Mouse (Mus musculus): ENCODE data around the gene Ppfibp1. TPM values are rescaled to one million over a fixed set of nuclear protein-coding genes. Genes with fewer than 3 reads are reported as not detected.
A peak's percentile ranks its signal among the peaks of the same experiment; 100 is the strongest.

Ppfibp1 gene
- polyA plus RNA-seq, 1 experiment from 2014 or later = 19.4 TPM

- WGBS = 89% methylated on average over 6 of the region's 6 CpGs
- no peak for ATAC-seq (replicated peaks)
- Histone ChIP-seq H3K4me1 (peaks cover 9% of the 10 kb centered on the region), H3K4me3 (no peak overlapping the region), H3K9ac (replicated peaks) (no peak overlapping the region), H3K27me3 (no peaks in the 10 kb centered on the region), H3K27ac (replicated peaks) (no peak overlapping the region), H3K4me2 (replicated peaks) (no peak overlapping the region), H3K9me3 (no peaks in the 10 kb centered on the region), H3K36me3 (peaks cover 28% of the 10 kb centered on the region)
Observed at GRCm38 (mm10) chr6:147064944-147065261, 176.6 kb downstream of the Ppfibp1 start.

DNA sequence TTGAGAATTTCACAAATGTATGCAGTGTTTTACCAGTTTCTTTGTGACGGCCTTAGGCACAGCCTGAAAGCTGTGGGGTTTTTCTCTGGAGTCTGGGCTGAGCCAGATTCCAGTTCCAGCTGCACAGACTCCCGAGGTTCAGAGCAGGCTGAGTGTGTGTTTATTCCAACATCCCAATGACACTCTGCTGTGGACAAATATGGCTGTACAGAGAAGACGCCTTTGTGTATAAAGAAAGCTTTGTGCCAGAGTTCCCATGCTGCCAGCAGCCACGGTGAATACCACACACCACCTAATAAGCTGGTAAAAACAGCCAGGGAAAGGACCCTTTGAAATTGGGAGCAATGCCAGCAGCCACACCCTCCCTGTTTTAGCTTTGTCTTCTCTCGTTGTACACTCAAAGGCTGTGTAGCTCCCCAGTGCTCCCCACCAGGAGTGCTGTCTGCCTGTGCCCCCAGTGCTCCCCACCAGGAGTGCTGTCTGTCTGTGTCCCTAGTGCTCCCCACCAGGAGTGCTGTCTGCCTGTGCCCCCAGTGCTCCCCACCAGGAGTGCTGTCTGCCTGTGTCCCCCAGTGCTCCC lies 187.6 kb downstream of the Ppfibp1 start:
- H3K9me3 ChIP-seq = no peaks in the 10 kb centered on the region
- no peaks in the 10 kb centered on the region for H3K27me3 ChIP-seq
- H3K4me3 ChIP-seq = no peak overlapping the region
- ATAC-seq (replicated peaks) = peak; percentile 87
- H3K4me1 ChIP-seq = peaks cover 9% of the 10 kb centered on the region
- 14% methylated on average over 5 of the region's 5 CpGs for WGBS
- peak overlapping the region; percentile 60 for H3K27ac ChIP-seq (replicated peaks)
- H3K9ac ChIP-seq (replicated peaks) = no peak overlapping the region
- H3K4me2 ChIP-seq (replicated peaks) = no peak overlapping the region
- peaks cover 3% of the 10 kb centered on the region; the same call in 1 of the 2 replicates for H3K36me3 ChIP-seq

DNA sequence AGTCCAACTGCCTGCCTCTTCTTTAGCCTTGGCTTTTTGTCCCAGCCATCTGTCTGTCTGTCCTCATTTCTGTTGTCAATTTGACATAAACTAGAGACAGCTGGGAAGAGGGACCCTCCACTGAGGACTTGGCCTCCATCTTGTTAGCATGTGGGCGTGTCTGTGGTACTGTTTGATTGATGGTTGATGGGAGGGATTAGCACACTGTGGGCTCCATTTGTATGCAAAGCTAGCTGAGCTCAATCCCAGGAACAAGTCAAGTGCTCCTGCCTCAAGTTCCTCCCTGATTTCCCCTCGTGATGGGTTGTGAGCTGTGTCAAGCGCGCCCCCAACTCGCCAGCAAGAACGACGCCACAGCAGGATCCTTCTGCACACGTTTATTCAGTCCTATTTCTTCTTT lies 188.6 kb downstream of the Ppfibp1 start:
- peaks cover 3% of the 10 kb centered on the region; the same call in 1 of the 2 replicates for H3K36me3 ChIP-seq
- ATAC-seq (replicated peaks) = peak; percentile 72
- no peak overlapping the region for H3K4me3 ChIP-seq
- H3K27me3 ChIP-seq = no peaks in the 10 kb centered on the region
- no peaks in the 10 kb centered on the region for H3K9me3 ChIP-seq
- 72% methylated on average over 8 of the region's 8 CpGs for WGBS
- no peak overlapping the region for H3K27ac ChIP-seq (replicated peaks)
- no peak overlapping the region for H3K4me2 ChIP-seq (replicated peaks)
- H3K9ac ChIP-seq (replicated peaks) = no peak overlapping the region
- H3K4me1 ChIP-seq = peaks cover 9% of the 10 kb centered on the region

- no peak for ATAC-seq (replicated peaks)
- Histone ChIP-seq H3K4me3 (no peak overlapping the region), H3K36me3 (no peaks in the 10 kb centered on the region), H3K9me3 (no peaks in the 10 kb centered on the region), H3K27ac (replicated peaks) (no peak overlapping the region), H3K4me2 (replicated peaks) (no peak overlapping the region), H3K4me1 (peaks cover 9% of the 10 kb centered on the region), H3K9ac (replicated peaks) (no peak overlapping the region), H3K27me3 (no peaks in the 10 kb centered on the region)
- WGBS = 96% methylated on average over 10 of the region's 10 CpGs
Observed at GRCm38 (mm10) chr6:147079919-147080318, 191.6 kb downstream of the Ppfibp1 start.

Other genes starting within 250 kb of the Ppfibp1 start
- 107 and 114 TPM in 2 replicates for gene Med21, start 245.9 kb upstream of the Ppfibp1 start, polyA plus RNA-seq (2015; fragmentation: Nextera tagmentation; extraction: Ambion mirVana)
- gene Tm7sf3, start 245.7 kb upstream of the Ppfibp1 start, polyA plus RNA-seq (2015; fragmentation: Nextera tagmentation; extraction: Ambion mirVana) = 31.9 and 32.7 TPM in 2 replicates
- 13.8 and 15.7 TPM in 2 replicates for gene Stk38l, start 163.5 kb upstream of the Ppfibp1 start, polyA plus RNA-seq (2015; fragmentation: Nextera tagmentation; extraction: Ambion mirVana)
- 2.6 and 2.7 TPM in 2 replicates for gene Arntl2, start 92.4 kb upstream of the Ppfibp1 start, polyA plus RNA-seq (2015; fragmentation: Nextera tagmentation; extraction: Ambion mirVana)
- gene Smco2, start 38.4 kb upstream of the Ppfibp1 start, polyA plus RNA-seq (2015; fragmentation: Nextera tagmentation; extraction: Ambion mirVana) = not detected in 2 replicates
- not detected in 2 replicates for gene 1700034J05Rik, start 65.9 kb downstream of the Ppfibp1 start, polyA plus RNA-seq (2015; fragmentation: Nextera tagmentation; extraction: Ambion mirVana)
- 0.66 and 0.75 TPM in 2 replicates for gene Rep15, start 144.1 kb downstream of the Ppfibp1 start, polyA plus RNA-seq (2015; fragmentation: Nextera tagmentation; extraction: Ambion mirVana)
- 82.5 and 88.5 TPM in 2 replicates for gene Mrps35, start 154.3 kb downstream of the Ppfibp1 start, polyA plus RNA-seq (2015; fragmentation: Nextera tagmentation; extraction: Ambion mirVana)
- 0.72 and 1.7 TPM in 2 replicates for gene Mansc4, start 198.5 kb downstream of the Ppfibp1 start, polyA plus RNA-seq (2015; fragmentation: Nextera tagmentation; extraction: Ambion mirVana)
- 6.0 and 6.4 TPM in 2 replicates for gene Klhl42, start 202.9 kb downstream of the Ppfibp1 start, polyA plus RNA-seq (2015; fragmentation: Nextera tagmentation; extraction: Ambion mirVana)